Mouse (Mus musculus): ENCODE data around the gene Hnf4a.
A peak's percentile ranks its signal among the peaks of the same experiment; 100 is the strongest.

The Hnf4a gene

DNA sequence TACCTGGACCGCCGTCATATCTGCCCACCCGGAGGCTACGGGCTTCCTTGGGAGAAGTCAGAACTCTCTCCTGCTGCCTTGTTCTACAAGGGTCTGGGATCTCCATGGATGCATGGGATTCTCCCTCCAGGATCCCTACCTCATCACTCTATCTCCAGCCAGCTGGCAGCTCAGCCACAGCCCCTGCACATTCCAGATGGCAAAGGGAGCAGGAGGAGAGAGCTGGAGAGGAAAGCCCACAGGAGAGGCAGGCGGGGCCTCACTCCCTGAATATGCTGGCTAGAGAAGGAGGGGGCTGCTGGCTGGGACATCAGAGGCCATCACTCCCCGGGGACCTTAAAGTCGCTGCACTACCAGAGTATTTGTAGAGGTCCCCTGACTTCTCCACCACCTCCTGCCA lies 15.3 kb upstream of the Hnf4a start:
- no peak for DNase-seq

DNA sequence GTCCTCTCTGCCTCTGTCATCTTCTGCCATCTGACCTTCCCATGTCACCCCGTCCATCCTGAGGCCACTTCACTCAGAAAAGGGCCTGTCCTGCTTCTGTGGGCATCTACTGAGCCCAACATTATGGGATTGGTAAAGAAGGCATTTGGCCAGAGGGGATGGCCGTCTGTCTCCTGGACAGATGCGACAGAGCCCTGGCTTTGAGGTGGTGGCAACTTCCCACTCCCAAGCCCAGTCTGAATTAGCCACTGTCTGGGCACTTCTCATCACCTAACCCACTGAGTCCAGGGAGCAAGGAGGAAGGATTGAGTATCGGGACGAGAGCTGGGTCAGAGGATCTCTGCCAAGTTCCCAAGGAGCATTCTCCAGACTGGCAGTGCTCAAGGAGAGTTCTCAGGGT lies 14.6 kb upstream of the Hnf4a start, which contains the start of gene R3hdml:
R3hdml (plus strand) TSS at position 301 of the 400 bp plus-strand sequence.
- no peak for DNase-seq

- no peak for DNase-seq
These were observed 13.6 kb upstream of the Hnf4a start for GRCm38 (mm10) chr2:163493031-163493430.

DNA sequence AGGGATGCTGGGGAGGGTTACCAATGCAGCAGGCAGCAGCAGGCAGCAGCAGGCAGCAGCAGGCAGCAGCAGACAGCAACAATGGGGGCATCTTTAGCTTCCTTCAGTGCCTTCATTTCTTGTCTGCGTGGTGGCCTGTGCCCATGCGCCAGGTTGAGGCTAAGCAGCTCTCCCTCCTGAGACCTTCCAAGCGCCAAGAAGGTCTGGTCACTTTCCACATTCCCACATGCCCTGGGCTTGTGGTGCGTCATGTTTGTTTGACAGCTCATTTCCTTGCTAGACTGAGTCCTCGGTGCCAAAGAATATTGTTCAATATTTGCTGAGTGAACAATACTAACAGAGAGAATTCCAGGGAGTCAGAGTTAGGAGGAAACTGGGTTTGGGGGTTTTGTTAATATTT lies 12.6 kb upstream of the Hnf4a start:
- DNase-seq = no peak

DNA sequence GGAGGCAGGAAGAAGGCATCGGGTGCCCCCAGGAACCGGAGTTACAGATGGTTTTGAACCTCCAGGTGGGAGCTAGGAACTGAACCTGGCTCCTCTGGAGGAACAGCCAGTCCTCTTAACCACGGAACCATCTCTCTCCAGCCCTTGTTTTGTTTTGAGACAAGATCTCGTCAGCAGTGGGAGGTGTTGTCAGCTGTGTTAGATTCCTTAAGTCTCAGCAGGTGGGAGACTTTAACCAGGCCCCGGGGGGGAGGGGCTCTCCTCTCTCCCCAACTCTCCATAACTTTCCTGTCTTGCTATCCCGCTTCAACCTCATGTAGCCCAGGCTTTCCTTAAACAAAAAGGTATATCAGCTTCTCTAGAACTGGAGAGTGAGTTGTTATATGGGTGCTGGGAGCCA lies 12.2 kb upstream of the Hnf4a start:
- no peak for DNase-seq

GRCm38 (mm10) chr2:163502219-163502618 lies 4.4 kb upstream of the Hnf4a start:
- no peak for DNase-seq

DNA sequence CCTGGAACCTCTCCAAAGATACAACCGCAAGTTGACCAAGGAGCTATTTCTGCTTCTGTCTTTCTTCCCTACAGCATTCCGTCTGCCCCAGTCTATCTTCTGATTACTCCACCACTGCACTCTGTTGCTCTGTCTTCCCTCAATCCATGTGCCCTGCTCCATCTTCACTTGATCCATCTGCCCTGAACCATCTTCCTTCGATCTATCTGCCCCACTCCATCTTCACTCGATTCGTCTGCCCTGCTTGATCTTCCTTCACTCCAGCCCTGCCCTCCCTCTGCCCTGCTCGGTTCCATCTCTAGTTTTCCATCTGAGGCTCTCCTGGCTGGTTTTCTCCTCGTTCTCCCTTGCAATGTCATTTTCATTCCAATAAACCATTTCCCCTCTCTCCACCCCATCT lies 3.4 kb upstream of the Hnf4a start:
- no peak for DNase-seq

DNA sequence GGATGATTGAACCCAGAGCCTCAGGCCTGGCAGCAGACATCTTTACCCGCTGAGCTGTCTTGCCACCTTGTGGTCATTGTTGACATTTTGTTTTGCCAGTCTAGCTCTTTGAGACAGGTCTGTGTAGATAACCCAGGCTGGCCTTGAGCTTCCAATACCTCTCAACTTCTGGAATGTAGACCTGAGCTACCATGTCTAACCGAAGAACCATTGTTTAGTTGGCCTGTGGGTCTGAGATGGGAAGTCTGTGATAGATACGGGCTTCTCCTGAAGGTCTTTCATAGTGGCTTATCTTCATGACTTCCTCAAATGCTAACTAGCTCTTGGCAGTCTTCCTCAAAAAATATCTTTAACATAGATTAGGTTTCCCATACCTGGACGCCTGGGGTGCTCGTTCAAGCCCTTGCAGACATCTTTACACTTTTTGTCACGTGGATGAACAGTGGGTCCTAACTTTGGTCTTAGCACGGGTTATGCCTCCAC lies 19.2 kb downstream of the Hnf4a start:
- peak in 1 of 2 experiments; percentile 14 for DNase-seq

GRCm38 (mm10) chr2:163527497-163527896 lies 20.9 kb downstream of the Hnf4a start:
- DNase-seq = no peak

DNA sequence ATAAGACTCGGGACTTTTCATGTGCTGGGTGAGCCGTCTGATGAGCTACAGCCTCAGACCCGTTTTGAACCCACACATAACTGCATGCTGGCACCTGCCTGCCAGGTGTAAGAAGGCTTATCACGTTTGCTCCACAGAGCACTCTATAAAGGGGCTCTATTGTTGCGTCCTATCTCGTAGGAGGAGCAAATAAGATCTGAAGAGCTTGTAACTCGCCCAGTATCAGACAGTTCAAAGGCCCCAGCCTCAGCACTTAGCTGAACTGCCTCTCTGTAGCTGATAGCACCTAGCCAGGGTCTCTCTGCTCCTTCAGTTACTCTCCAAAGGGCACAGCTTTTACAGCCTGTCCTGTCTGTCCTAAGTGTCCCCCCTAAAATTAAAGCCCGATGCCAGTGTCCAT lies 23.8 kb downstream of the Hnf4a start:
- no peak for DNase-seq

DNA sequence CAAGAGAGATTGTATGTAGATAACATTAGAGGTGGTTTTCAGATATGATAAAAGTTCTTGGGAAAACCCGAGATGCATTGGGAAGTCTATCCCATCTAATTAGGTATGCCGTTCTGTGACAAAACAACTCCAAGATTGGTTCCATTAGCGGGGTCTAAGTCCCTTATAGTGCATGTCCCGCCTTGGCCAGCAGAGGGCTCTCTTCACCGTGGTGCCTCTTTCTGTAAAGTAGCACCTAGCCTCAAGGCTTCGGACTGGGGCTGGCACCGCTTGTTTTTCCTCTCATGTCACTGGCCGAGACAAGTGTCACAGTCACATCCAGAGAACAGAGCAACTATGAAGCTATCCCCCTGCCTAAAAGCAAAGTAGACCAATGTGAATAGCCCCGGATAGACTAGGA lies 25.3 kb downstream of the Hnf4a start:
- DNase-seq = peak; percentile 84 to 86

GRCm38 (mm10) chr2:163533226-163533625 lies 26.6 kb downstream of the Hnf4a start:
- DNase-seq = no peak

DNA sequence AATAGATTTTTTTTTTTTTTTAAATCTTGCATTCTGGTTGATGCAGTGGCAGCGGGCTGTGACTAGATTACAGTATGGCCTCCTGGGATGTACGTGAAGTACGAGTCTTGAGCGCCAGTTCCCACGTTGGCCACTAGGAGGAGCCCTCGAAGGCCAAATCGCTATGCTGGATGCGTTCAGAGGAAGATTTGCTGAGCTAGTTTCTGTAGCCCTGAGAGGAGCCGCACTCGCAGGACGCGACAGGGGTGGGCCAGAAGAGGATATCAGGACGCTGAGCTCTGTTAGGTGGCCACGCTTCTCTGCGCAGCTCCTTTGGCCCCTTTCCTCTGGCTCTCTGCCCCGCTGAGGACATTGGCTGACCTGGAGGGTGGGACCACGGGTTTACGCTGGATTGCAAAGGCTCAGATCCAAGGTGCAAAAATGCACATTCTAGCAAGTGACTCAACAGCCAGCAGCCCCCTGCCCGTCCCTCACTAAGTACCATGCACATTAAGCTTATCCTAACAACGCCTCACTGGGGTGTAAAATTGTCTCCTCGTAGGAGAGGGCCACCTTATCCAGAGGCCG lies 28.4 kb downstream of the Hnf4a start:
- peak; percentile 90 to 95 for DNase-seq

DNA sequence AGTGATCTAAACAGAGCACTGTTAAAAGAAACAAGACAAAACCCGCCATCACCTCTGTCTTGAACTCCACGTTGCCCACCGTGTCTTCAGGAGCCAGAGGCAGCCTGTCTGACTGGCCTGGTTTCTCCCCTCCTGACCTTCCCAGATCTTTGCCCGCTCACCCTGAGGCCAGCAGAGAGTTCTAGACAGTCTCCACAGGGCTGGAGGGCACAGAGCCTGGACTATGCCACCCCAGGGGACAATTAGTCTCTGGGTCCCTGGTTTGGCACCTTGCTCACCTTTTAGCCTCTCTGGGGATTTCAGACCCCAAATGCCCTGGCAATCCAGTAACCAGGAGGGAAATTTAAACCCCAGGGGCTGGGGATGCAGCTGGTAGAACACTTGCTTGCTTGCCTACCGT lies 30.8 kb downstream of the Hnf4a start:
- DNase-seq = no peak

DNA sequence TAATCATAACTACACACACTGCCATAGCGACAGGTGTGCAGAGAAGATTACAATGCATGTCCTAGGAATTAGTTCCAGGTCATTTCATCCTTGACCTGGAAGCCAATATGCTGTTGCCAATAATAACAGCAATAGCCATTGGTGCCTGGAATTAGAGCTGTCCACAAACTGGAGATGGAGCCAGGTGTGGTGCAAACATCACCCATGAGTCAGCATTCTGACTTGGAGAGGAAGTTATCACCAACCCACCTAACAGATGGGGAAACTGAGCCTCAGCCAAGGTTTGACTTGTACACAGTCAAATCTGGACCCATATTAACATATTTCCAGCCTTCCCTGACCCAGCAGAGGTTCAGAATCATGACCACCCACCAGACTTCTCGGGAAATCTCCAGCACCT lies 31.8 kb downstream of the Hnf4a start:
- DNase-seq = no peak

GRCm38 (mm10) chr2:163539321-163540040 lies 32.9 kb downstream of the Hnf4a start:
- DNase-seq = no peak

DNA sequence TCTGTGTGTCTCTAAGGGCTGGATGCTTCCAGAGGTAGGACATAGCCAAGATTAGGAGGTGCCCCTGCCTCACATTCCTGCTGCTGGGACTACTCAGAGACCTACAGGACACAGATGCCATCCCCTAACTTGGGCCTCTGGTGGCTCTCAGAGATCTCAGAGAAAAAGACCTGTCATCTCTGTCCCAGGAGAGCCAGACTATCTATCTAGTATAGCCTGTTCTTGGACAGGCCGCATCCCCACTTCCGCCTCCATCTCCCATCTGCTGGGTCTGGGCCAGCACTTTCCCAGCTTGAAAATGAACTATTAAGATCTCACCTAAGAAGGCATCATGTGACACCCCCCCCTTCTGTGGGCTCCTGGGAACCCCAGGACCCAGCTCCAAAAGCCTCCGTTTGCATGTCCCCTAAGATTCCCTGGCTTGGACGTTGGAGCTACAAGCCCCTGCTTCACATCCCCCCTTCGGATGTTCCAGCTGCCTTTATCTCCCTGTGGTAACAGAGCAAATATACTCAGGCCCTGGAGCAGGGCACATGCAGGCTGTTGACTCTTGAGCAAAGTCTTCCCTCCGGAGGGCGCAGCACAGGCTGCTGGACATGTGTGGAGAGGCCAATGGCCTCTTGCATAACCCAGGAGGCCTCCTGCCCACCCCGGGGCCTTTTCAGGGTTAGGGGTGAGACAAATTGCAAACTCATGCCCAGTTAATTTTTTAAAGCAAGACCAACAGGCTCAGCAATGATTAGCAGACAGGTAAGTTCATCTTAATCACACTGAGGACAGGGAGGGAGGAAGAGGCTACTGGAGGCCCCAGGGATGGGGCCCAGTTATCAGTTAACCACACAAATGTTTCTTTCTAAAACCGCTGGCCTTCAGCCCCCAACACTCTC lies 33.9 kb downstream of the Hnf4a start:
- no peak for DNase-seq

DNA sequence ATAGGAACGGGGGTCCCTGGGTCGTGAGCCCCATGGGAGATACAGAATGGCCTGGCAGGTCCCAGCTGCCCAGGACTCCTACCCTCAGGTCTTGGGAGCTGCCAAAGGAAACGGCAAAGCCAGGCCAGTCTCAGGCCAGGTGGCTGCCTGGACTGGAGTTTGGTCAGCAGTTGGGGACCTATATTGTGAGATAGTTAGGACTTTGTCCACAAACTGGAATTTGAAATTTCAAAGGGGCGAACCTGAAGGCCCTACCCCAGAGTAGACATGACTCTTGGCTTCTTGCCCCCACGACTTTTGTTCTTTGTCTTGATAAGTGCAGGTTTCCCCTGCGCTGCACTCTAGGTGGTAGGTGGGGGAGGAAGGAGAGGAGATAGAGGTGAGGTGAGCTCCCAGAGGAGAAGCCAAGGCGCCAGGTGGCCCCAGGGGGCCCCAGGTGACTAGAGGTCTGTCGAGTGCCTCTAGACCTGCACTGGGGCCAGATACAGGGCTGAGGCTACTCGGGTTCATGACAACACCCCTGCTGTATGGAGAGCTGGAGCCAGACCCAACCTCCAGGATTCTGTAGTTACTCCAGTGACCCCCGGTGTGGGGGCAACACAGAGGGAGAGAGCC lies 35.1 kb downstream of the Hnf4a start:
- DNase-seq = no peak

DNA sequence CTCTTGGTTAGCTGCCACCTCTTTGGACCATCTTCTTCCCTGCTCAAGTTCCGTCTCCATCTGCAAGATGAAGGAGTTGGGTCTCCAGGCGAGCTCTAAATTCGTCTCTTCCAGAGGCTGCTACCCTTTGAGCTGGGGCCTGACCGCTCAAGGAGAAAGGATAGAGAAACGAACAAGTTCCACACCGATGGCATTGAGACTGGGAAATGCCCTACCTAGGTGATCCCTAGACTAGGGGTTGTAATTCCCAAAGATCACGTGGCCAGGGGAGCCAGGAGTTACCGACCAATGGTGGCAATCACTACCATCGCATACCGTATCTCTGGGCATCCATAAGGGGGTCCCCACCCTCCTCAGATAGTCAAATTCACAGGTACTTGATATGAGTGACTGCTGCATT lies 36.1 kb downstream of the Hnf4a start:
- DNase-seq = no peak

- no peak for DNase-seq
These were observed 40.2 kb downstream of the Hnf4a start for GRCm38 (mm10) chr2:163546623-163547318.

DNA sequence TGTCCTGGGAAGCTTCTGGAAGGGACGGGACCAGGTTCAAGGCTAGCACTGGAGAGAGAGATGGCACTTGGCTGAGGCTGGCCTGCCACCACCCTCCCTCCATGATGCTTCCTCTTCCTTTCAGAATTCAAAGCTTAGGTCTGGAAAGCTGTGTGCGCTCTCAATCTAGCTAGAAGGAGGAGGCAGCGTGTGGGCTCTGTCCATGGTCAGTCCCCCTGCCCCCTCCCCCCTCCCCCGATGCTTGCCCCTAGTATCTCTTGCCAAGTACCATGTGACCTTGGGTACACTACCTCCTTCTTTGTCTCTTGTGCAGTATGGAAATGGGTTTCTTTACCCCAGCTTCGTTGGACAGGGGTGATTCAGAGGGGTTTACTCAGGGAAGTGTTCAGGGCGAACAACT lies 42.2 kb downstream of the Hnf4a start:
- DNase-seq = no peak

DNA sequence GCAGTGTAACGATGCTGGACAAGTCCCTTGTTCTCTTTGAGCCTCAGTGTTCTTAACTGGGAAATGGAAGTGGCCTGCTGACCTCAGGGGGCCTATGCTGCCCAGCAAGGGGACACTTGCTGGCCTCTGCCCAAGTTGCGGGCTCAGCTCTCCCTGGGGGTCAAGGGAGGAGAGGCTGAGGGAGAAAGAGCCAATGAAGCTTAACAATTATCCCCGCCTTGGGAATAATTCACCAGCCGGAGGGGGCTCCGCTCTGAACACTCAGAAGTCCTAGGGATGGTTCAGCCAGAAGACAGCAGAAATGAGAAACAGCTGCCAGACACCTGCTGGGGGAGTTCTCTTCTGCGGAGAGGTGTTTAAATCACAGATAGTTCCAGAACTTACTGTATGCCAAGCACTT lies 43.2 kb downstream of the Hnf4a start:
- DNase-seq = no peak

- DNase-seq = no peak
These were observed 45.9 kb downstream of the Hnf4a start for GRCm38 (mm10) chr2:163552518-163552929.
